Mouse (Mus musculus) liver, embryonic 11.5 days (tissue): Measurements from ENCODE around the gene Mrps27. TPM values are rescaled to one million over a fixed set of nuclear protein-coding genes. Genes with fewer than 3 reads are reported as not detected.

ENCODE experiments used
- ATAC-seq: fragments of 200-750 bp; cut with Nextera tagmentation; replicated peaks from 2 replicates; pipeline ENCODE4 v1.8.0; 2017; ENCODE audit warnings: moderate number of reproducible peaks, mild to moderate bottlenecking, moderate TSS enrichment, moderate library complexity; ENCODE audit not compliant: low FRiP score
- DNase-seq: peaks from one replicate; pipeline ENCODE4 v3.0.0-alpha.2; 2017; ENCODE audit warnings: low spot score
- H3K27ac ChIP-seq: fragments of 300-500 bp; sonication (generic); 2 replicates; pipeline ENCODE4 v1.5.1; 2014; ENCODE audit warnings: mild to moderate bottlenecking, low read depth, low read length, control low read depth
- H3K27me3 ChIP-seq: fragments of 300-500 bp; sonication (generic); replicated peaks from 2 replicates; pipeline ENCODE4 v1.6.1; 2014; ENCODE audit warnings: low read length, mixed read lengths; ENCODE audit not compliant: control insufficient read depth, insufficient read depth
- H3K36me3 ChIP-seq: fragments of 300-500 bp; sonication (generic); 2 replicates; pipeline ENCODE4 v1.6.1; 2014; ENCODE audit warnings: mild to moderate bottlenecking, low read length, moderate library complexity, mixed read lengths; ENCODE audit not compliant: control insufficient read depth, insufficient read depth
- H3K4me1 ChIP-seq: fragments of 300-500 bp; sonication (generic); replicated peaks from 2 replicates; pipeline ENCODE4 v1.6.1; 2014; ENCODE audit warnings: low read length, mixed read lengths; ENCODE audit not compliant: control insufficient read depth, insufficient read depth
- H3K4me2 ChIP-seq: fragments of 300-500 bp; sonication (generic); 2 replicates; pipeline ENCODE4 v1.6.1; 2014; ENCODE audit warnings: mild to moderate bottlenecking, control low read depth, moderate library complexity
- H3K4me3 ChIP-seq: fragments of 300-500 bp; sonication (generic); 2 replicates; pipeline ENCODE4 v1.5.1; 2014; ENCODE audit warnings: low read depth, low read length, control low read depth
- H3K9ac ChIP-seq: fragments of 300-500 bp; sonication (generic); 2 replicates; pipeline ENCODE4 v1.6.1; 2014; ENCODE audit warnings: low read depth, low read length, control low read depth
- H3K9me3 ChIP-seq: fragments of 300-500 bp; sonication (generic); 2 replicates; pipeline ENCODE4 v1.6.1; 2016; ENCODE audit warnings: low read length, inconsistent platforms, mixed read lengths; ENCODE audit not compliant: control insufficient read depth
- WGBS: fragments of 180-500 bp; shearing (Covaris S2); extraction: QIAGEN DNeasy Blood & Tissue Kit; methylation state at CpG from one replicate; pipeline ENCODE4 v1.1.7; 2014; 5-methylcytosine and 5-hydroxymethylcytosine counted together
- polyA plus RNA-seq: library from polyadenylated mRNA; unstranded; fragments of >200 nt; fragmentation: Nextera tagmentation; extraction: Ambion mirVana; gene quantifications from 2 replicates; pipeline ENCODE4 v1.2.1, GENCODE M21; 2014

Gene Mrps27
- polyA plus RNA-seq, 1 experiment from 2014 or later = 67.4 TPM

GRCm38 (mm10) chr13:99387901-99388811 lies 43.6 kb downstream of the Mrps27 start:
- H3K4me2 ChIP-seq = no peak overlapping the region
- H3K27me3 ChIP-seq = no peaks in the 10 kb centered on the region
- 85% methylated on average over 7 of the region's 7 CpGs for WGBS
- H3K9ac ChIP-seq = no peak overlapping the region
- H3K9me3 ChIP-seq = no peaks in the 10 kb centered on the region
- DNase-seq = no peak
- no peaks in the 10 kb centered on the region for H3K4me1 ChIP-seq
- ATAC-seq = no peak
- no peak overlapping the region for H3K27ac ChIP-seq
- no peaks in the 10 kb centered on the region for H3K36me3 ChIP-seq
- no peak overlapping the region for H3K4me3 ChIP-seq

GRCm38 (mm10) chr13:99391417-99391816 lies 46.8 kb downstream of the Mrps27 start:
- Histone ChIP-seq H3K4me3 (no peak overlapping the region), H3K4me1 (no peaks in the 10 kb centered on the region), H3K27ac (no peak overlapping the region), H3K27me3 (no peaks in the 10 kb centered on the region), H3K36me3 (no peaks in the 10 kb centered on the region), H3K4me2 (no peak overlapping the region), H3K9ac (no peak overlapping the region), H3K9me3 (no peaks in the 10 kb centered on the region)
- WGBS = 90% methylated on average over 3 of the region's 3 CpGs
- ATAC-seq (no peak), DNase-seq (no peak)

- no peak overlapping the region for H3K4me3 ChIP-seq
- H3K4me2 ChIP-seq = no peak overlapping the region
- H3K9me3 ChIP-seq = no peaks in the 10 kb centered on the region
- H3K4me1 ChIP-seq = no peaks in the 10 kb centered on the region
- no peak overlapping the region for H3K9ac ChIP-seq
- ATAC-seq (no peak), DNase-seq (no peak)
- H3K36me3 ChIP-seq = no peaks in the 10 kb centered on the region
- H3K27me3 ChIP-seq = no peaks in the 10 kb centered on the region
- 79% methylated on average over 3 of the region's 3 CpGs for WGBS
- no peak overlapping the region for H3K27ac ChIP-seq
Measured at GRCm38 (mm10) chr13:99393128-99393527, 48.5 kb downstream of the Mrps27 start.

- Histone ChIP-seq H3K27ac (no peak overlapping the region), H3K9ac (no peak overlapping the region), H3K27me3 (no peaks in the 10 kb centered on the region), H3K36me3 (no peaks in the 10 kb centered on the region), H3K4me3 (no peak overlapping the region), H3K4me1 (no peaks in the 10 kb centered on the region), H3K4me2 (no peak overlapping the region), H3K9me3 (no peaks in the 10 kb centered on the region)
- no peak for DNase-seq
- ATAC-seq = no peak
- WGBS = 62% methylated on average over 3 of the region's 3 CpGs
Measured at GRCm38 (mm10) chr13:99394694-99395093, 50.1 kb downstream of the Mrps27 start.

- DNase-seq = no peak
- Histone ChIP-seq H3K4me1 (no peaks in the 10 kb centered on the region), H3K9me3 (no peaks in the 10 kb centered on the region), H3K27ac (no peak overlapping the region), H3K4me3 (no peak overlapping the region), H3K4me2 (no peak overlapping the region), H3K36me3 (peaks cover under 1% of the 10 kb centered on the region; the same call in 1 of the 2 replicates), H3K9ac (no peak overlapping the region), H3K27me3 (no peaks in the 10 kb centered on the region)
- ATAC-seq = no peak
- 81% methylated on average over 12 of the region's 12 CpGs for WGBS
Measured at GRCm38 (mm10) chr13:99395531-99395930, 50.9 kb downstream of the Mrps27 start.

GRCm38 (mm10) chr13:99397228-99397627 lies 52.6 kb downstream of the Mrps27 start:
- ATAC-seq = no peak
- Histone ChIP-seq H3K27me3 (no peaks in the 10 kb centered on the region), H3K9me3 (no peaks in the 10 kb centered on the region), H3K36me3 (peaks cover 3% of the 10 kb centered on the region; the same call in 1 of the 2 replicates), H3K4me2 (no peak overlapping the region), H3K9ac (no peak overlapping the region), H3K27ac (no peak overlapping the region), H3K4me3 (no peak overlapping the region), H3K4me1 (no peaks in the 10 kb centered on the region)
- 83% methylated on average over 7 of the region's 7 CpGs for WGBS
- no peak for DNase-seq

- no peak overlapping the region for H3K4me3 ChIP-seq
- no peaks in the 10 kb centered on the region for H3K9me3 ChIP-seq
- H3K4me2 ChIP-seq = no peak overlapping the region
- H3K27ac ChIP-seq = no peak overlapping the region
- DNase-seq (no peak), ATAC-seq (no peak)
- no peak overlapping the region for H3K9ac ChIP-seq
- WGBS = 92% methylated on average over 12 of the region's 12 CpGs
- H3K4me1 ChIP-seq = no peaks in the 10 kb centered on the region
- no peaks in the 10 kb centered on the region for H3K27me3 ChIP-seq
- peaks cover 3% of the 10 kb centered on the region; the same call in 1 of the 2 replicates for H3K36me3 ChIP-seq
Measured at GRCm38 (mm10) chr13:99398149-99398701, 53.6 kb downstream of the Mrps27 start.

GRCm38 (mm10) chr13:99399373-99399772 lies 54.8 kb downstream of the Mrps27 start:
- Histone ChIP-seq H3K27me3 (no peaks in the 10 kb centered on the region), H3K4me3 (no peak overlapping the region), H3K4me1 (no peaks in the 10 kb centered on the region), H3K9me3 (no peaks in the 10 kb centered on the region), H3K36me3 (peaks cover 3% of the 10 kb centered on the region; the same call in 1 of the 2 replicates), H3K9ac (no peak overlapping the region), H3K4me2 (no peak overlapping the region), H3K27ac (no peak overlapping the region)
- DNase-seq = no peak
- no peak for ATAC-seq
- 72% methylated on average over 4 of the region's 4 CpGs for WGBS
